Mouse (Mus musculus) MEL-GATA-1-ER (cell line): Measurements from ENCODE around the gene Nmrk1.

ENCODE experiments used
- DNase-seq: peaks from one replicate; pipeline ENCODE4 v3.0.0-alpha.2; 2012; ENCODE audit warnings: low read depth; ENCODE audit errors: extremely low read depth

Nmrk1 gene

DNA sequence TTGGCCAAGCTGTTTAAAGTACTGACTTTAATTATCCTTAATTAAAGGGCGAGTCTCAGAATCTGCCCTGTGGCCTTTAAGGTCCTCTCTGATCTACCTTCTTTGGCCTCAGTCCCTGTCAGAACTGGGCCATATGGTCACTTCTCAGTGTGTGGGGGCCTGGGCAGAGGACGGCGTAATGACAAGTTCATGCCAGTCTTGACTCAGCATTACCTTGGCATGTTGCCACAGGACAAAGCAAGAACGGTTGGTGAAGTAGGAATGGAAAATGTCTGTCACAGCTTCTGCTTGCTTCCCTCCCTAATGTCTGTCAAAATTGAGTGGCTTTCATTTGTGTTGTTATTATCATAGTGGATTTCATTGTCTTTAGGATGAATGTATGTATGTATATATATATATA is 20.8 kb downstream of the Nmrk1 start:
- DNase-seq, result no peak

GRCm38 (mm10) chr19:18653058-18653457 is 21.3 kb downstream of the Nmrk1 start:
- DNase-seq, result no peak

DNA sequence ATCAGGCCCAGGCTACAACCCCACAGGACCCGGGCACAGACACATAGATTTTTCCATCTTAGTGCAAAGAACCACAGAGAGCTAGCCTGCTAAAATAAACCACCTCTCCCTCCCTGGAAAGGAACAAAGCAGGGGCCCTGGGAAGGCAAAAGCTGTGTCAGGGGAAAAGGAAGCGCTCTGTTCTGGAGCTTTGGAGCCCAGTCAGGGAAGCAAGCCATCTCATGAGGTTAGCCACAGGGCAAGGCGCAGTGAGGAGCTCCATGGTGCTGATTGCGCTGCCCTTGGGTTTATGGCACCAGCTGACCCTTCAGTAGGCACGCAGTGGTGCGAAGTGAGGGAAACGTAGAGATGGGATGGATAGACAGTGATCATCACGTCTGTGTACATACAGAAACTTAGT is 22.6 kb downstream of the Nmrk1 start:
- DNase-seq, result no peak

DNA sequence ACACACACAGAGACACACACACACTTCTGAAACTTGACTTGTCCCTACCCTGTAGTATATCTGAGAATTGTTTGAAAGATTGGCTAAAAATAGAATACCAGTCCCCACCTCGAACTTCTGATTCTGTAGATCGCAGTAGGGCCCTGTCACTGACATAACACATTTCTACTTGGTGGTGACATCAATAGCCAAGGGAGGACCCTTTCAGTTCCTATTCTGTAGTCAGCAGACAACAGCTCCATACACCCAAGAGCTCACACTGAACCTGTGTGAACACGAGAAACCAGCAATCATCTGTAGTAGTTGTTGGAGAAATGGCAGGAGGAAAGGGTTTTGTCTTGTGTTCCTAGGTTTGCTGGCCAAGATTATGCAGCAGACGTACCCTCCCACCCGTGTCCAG is 23.2 kb downstream of the Nmrk1 start:
- DNase-seq, result no peak

- DNase-seq, result no peak
These were observed 24.2 kb downstream of the Nmrk1 start for GRCm38 (mm10) chr19:18655999-18656398.

DNA sequence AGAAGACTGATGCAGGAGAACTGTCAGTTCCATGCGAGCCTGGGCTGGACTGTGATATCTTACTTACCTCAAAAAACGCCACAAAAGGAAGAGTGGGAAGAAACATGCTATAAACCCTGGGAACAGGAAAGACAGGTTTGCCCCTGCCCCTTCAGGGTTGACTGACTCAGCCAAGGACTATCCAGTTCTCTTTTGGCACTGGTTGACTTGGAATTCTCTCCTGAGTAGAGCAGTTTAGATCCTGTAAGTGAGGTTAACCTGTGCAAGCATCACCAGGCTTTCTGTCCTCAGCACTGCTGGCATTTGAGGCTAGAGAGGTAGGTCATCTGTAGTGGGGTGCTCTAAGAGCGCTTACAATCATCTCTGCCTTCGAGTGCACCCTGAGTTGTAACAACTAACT is 26.7 kb downstream of the Nmrk1 start:
- DNase-seq, result no peak

GRCm38 (mm10) chr19:18659349-18659748 is 27.6 kb downstream of the Nmrk1 start:
- DNase-seq, result no peak

DNA sequence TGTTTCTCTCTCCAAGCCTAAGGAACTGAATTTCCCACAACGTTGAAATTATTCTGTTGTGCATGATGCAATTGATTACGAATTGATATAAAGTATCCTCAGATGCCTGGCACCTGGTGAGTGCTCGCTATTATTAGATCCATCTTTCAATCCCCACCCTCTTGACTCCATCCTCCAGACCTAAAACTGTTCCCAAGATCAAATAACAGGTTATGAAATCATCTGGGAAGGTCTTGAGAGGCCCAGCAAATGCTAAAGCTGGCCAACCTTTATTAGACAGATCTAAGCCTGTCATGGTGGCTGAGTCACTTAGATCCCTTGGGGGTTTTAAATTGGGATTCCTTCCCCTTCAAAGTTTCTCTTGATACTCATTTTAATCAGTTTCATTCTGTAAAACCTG is 28.7 kb downstream of the Nmrk1 start:
- no peak for DNase-seq

DNA sequence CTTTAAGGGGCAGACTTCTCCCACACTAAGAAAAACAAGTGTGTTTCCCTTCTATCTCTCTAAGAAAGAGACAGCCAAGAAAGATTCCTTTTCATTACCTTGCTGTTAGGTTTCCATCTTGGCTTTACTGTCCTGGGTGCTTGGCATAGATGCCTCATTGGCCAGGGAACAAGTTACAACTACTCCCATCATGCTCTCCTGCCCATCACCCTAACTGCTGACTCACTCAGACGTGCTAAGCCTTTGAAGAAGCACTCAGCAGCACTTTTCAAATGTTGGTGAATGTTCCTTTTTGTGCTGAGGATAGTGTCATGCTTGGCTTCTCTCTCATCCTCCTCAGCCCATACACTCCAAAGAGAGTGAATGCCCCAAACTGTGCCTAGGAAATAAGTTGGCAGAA is 29.9 kb downstream of the Nmrk1 start:
- no peak for DNase-seq

DNA sequence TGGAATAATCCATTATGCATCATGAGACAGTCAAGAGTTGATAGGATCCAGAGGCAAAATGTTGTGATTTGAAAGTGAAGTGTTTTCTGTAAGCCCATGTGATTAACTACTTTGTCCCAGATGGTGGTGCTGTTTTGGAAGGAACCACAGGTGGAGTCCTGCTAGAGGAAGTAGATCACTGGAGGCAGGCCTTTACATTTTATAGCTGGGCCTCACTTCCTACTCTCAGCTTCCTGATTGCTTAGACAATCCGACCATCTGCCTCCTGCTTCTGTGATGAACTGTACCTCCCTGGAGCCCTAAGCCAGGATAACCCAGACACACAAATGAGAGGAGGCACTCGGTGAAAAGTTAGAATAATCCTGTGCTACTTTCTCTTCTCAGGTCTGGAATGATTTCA is 32.2 kb downstream of the Nmrk1 start:
- peak; percentile 41 for DNase-seq

DNA sequence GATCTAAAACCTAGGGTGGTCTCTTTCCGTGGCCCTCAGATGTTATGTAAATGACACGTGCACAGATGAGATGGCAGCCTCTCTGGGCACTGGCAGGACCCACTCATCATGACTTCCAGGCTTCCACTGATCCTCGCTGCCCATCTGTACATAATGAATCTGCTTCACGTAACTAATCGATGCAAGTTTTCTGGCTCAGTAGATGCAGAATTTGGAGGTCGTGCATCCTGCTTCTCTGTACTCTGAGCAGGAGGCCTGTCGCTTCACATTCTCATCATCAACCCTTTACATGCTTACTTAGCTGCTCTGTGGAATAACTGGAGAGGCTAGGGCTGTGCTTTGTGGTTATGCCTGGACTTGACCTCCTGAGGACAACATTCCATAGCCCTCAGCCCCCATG is 35.2 kb downstream of the Nmrk1 start:
- DNase-seq, result no peak

GRCm38 (mm10) chr19:18669551-18669950 is 37.8 kb downstream of the Nmrk1 start:
- DNase-seq, result no peak

GRCm38 (mm10) chr19:18670608-18671007 is 38.9 kb downstream of the Nmrk1 start, which contains the start of gene Carnmt1:
Gene Carnmt1 (plus strand): TSS chr19:18670764.
- DNase-seq, result peak; percentile 76

GRCm38 (mm10) chr19:18671056-18671741 is 39.4 kb downstream of the Nmrk1 start:
- peak; percentile 43 for DNase-seq

DNA sequence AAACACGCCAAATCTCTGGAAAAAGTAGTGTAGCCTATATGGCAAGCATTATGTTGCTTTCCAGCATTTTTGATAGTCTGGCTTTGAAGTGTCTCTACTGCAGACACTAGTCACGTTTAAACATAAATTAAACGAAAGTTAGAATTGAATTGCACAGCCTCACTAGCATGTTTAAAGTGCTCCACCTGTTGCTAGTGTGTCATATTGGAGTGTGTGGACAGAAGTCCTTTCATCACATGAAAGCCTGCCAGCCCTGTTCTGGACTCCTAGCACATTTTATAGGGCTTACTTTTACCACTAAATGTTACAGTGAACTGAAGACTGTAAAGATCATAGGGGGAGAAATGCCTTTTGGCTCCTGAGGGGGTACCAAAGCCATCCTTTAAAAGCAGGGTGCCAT is 40.7 kb downstream of the Nmrk1 start:
- DNase-seq, result no peak

DNA sequence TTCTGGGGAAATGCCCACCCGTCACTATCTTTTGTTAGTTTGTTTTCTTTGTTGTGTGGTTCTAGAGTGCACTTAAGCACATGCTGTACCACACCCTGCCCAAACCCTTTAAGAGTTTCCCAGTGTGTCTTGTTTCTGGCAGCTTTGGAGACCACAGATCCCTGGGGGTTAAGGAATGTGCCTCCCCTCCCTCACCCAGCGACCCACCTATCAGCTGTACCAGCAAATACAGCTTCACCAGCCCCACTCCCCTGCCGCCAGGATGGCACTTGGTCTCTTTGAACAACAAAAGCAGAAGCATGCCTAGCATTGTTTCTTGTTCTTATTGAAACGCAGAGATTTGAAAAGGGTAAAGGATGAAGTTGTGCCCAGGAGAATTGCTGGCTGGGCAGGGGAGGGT is 41.4 kb downstream of the Nmrk1 start:
- DNase-seq, result no peak

DNA sequence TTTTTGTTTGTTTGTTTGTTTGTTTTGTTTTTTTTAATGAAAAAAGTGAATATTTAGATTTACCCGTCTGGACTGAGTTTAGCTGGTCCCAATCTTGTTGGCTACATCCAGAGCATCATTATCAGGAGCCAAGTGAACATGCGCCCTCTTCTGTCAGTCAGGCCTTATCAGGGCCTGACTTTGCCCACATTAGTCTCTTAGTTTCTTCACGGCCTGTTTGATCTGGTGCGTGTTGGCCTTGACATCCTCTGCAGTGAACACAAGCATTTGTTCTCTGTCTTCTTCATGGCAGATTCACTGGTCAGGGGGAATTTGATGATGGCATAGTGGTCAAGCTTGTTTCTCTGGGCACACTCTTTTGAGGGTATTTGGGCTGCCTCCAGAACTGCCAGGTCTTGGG is 50.4 kb downstream of the Nmrk1 start:
- DNase-seq, result no peak

DNA sequence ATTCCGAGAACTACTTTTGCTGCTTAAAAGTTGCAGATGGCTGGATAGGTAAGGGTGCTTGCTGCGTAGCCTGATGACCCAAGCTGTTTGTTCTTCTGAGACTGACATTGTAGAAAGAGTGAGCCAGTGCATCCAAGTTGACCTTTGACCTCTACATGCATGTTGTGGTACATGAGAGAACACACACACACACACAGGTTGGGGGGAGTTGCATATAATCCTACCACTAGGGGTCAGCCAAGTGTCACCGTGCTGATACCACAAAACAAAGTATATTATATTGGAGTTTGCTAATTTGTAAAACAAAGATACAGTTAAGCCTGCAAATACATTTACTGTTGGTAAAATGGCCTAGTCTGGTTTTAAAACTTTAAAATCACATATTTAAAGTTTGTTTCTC is 55.8 kb downstream of the Nmrk1 start:
- peak; percentile 49 for DNase-seq

GRCm38 (mm10) chr19:18692176-18692575 is 60.4 kb downstream of the Nmrk1 start:
- peak; percentile 84 for DNase-seq

- DNase-seq, result no peak
These were observed 61.0 kb downstream of the Nmrk1 start for GRCm38 (mm10) chr19:18692768-18693167.

DNA sequence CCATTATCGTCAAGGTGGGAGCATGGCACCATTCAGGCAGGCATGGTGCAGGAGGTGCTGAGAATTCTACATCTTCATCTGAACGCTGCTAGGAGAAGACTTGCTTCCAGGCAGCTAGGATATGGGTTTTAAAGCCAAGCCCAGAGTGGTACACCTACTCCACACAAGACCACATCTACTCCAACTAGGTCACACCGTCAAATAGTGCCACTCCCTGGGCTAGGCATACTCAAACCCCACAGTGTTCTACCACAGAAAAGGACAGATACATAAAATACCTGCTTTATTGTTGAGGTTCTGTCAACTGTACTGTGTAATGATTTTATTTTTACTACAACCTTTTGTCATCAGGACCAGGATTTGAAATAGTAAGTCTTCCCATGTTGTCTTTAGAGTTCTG is 63.4 kb downstream of the Nmrk1 start:
- DNase-seq, result no peak

- no peak for DNase-seq
These were observed 63.8 kb downstream of the Nmrk1 start for GRCm38 (mm10) chr19:18695552-18695951.
